ENCODE assay signal across 24 mouse cellular contexts in genomic region chr7:40752195-40752594, GRCm38 (mm10).
DNase-seq lines count a peak whose midpoint lies in the region; ATAC-seq lines count a peak whose summit lies in the region.
"Had no signal": no experiment of that assay in that cellular context is flagged by ENCODE, and none has a peak within 500 bp of the region (broad histone marks: within the 10 kb centered on the region; RNA-seq: fewer than 3 reads in every experiment).

No protein-coding gene starts in this region.

- H3K9ac ChIP-seq in forebrain, embryonic 11.5 days (ENCODE audit: low read length), result no peak overlapping the region
- no peak overlapping the region for H3K9ac ChIP-seq in midbrain, embryonic 15.5 days
- no peak overlapping the region for H3K9ac ChIP-seq in forebrain, embryonic 14.5 days (ENCODE audit: low read length)
- H3K9ac ChIP-seq in hindbrain, embryonic 16.5 days (ENCODE audit: low read depth, low read length), result no peak overlapping the region
- H3K9ac ChIP-seq: embryonic facial prominence, embryonic 12.5 days; heart, embryonic 13.5 days; intestine, embryonic 15.5 days; liver, embryonic 12.5 days; liver, postnatal 0 days had no signal

- H3K4me2 ChIP-seq in forebrain, embryonic 11.5 days (ENCODE audit: low read depth, low read length, severe bottlenecking), result no peak overlapping the region
- no peak overlapping the region for H3K4me2 ChIP-seq in midbrain, embryonic 15.5 days
- no peak overlapping the region for H3K4me2 ChIP-seq in forebrain, embryonic 14.5 days (ENCODE audit: low read length)
- H3K4me2 ChIP-seq in hindbrain, embryonic 16.5 days (ENCODE audit: low read length), result no peak overlapping the region
- H3K4me2 ChIP-seq: embryonic facial prominence, embryonic 12.5 days; heart, embryonic 13.5 days; intestine, embryonic 15.5 days; liver, embryonic 12.5 days had no signal

- no peaks in the 10 kb centered on the region for H3K36me3 ChIP-seq in forebrain, embryonic 11.5 days (ENCODE audit: control insufficient read depth, insufficient read depth, low read length)
- no peaks in the 10 kb centered on the region for H3K36me3 ChIP-seq in forebrain, embryonic 10.5 days (replicated peaks)
- no peaks in the 10 kb centered on the region for H3K36me3 ChIP-seq in midbrain, embryonic 15.5 days (replicated peaks)
- no peaks in the 10 kb centered on the region for H3K36me3 ChIP-seq in midbrain, embryonic 10.5 days
- no peaks in the 10 kb centered on the region for H3K36me3 ChIP-seq in forebrain, embryonic 14.5 days (ENCODE audit: control insufficient read depth, insufficient read depth, low read length)
- H3K36me3 ChIP-seq in hindbrain, embryonic 16.5 days (ENCODE audit: control insufficient read depth, insufficient read depth, low read length), result no peaks in the 10 kb centered on the region
- H3K36me3 ChIP-seq: embryonic facial prominence, embryonic 12.5 days; heart, embryonic 13.5 days; intestine, embryonic 15.5 days; liver, embryonic 12.5 days had no signal

- no peaks in the 10 kb centered on the region for H3K9me3 ChIP-seq in forebrain, embryonic 11.5 days (ENCODE audit: control insufficient read depth, low read length)
- H3K9me3 ChIP-seq in forebrain, embryonic 10.5 days, result no peaks in the 10 kb centered on the region
- H3K9me3 ChIP-seq in midbrain, embryonic 15.5 days, result no peaks in the 10 kb centered on the region
- no peaks in the 10 kb centered on the region for H3K9me3 ChIP-seq in midbrain, embryonic 10.5 days (replicated peaks)
- H3K9me3 ChIP-seq in forebrain, embryonic 14.5 days (replicated peaks; ENCODE audit: control insufficient read depth, low read length), result no peaks in the 10 kb centered on the region
- H3K9me3 ChIP-seq in hindbrain, embryonic 16.5 days (ENCODE audit: control insufficient read depth, low read length), result no peaks in the 10 kb centered on the region
- H3K9me3 ChIP-seq: embryonic facial prominence, embryonic 12.5 days; heart, embryonic 13.5 days; intestine, embryonic 15.5 days; liver, embryonic 12.5 days had no signal

- ATAC-seq in forebrain, embryonic 11.5 days (replicated peaks; ENCODE audit: low FRiP score), result peak; percentile 56; the same call in 1 of the 2 replicates
- peak; percentile 76 for ATAC-seq in midbrain, embryonic 15.5 days (replicated peaks)
- ATAC-seq in forebrain, embryonic 14.5 days, result peak; percentile 59
- ATAC-seq in hindbrain, embryonic 16.5 days, result peak; percentile 63
- ATAC-seq: intestine, embryonic 15.5 days; liver, embryonic 12.5 days; liver, postnatal 0 days had no signal

- no peak overlapping the region for H3K27ac ChIP-seq in forebrain, embryonic 11.5 days (ENCODE audit: low read depth, low read length)
- no peak overlapping the region for H3K27ac ChIP-seq in forebrain, embryonic 10.5 days
- 0 out of 2 replicates have a peak overlapping the region, but pooled peaks have one; percentile 18 for H3K27ac ChIP-seq in midbrain, embryonic 15.5 days
- H3K27ac ChIP-seq in midbrain, embryonic 10.5 days (replicated peaks), result no peak overlapping the region
- peak overlapping the region; percentile 69; the same call in 1 of the 2 replicates for H3K27ac ChIP-seq in forebrain, embryonic 14.5 days (ENCODE audit: low read depth, low read length)
- no peak overlapping the region for H3K27ac ChIP-seq in hindbrain, embryonic 16.5 days (ENCODE audit: low read depth, low read length)
- H3K27ac ChIP-seq: embryonic facial prominence, embryonic 12.5 days; heart, embryonic 13.5 days; intestine, embryonic 15.5 days; layer of hippocampus, adult 2 months; liver, embryonic 12.5 days had no signal

- DNase-seq in forebrain, embryonic 11.5 days (ENCODE audit: low spot score), result no peak
- no peak for DNase-seq in forebrain, embryonic 10.5 days (ENCODE audit: extremely low spot score, low spot score)
- DNase-seq in midbrain, embryonic 10.5 days (ENCODE audit: low spot score), result no peak
- DNase-seq in forebrain, embryonic 14.5 days (ENCODE audit: low spot score), result no peak
- no peak for DNase-seq in gastrocnemius, postnatal 10 days
- DNase-seq in Muller cell, postnatal 12 days (ENCODE audit: inconsistent ontology term), result no peak
- DNase-seq: adrenal gland, adult 8-10 months; cerebellum, adult 9-10 months; embryo, embryonic 11 days; heart, postnatal 10 days; liver, postnatal 0 days; lung, postnatal 4 days; right cerebral cortex, postnatal 4 days; thymus, adult 2 months; thymus, postnatal 36 days had no signal

- no peak overlapping the region for H3K4me3 ChIP-seq in forebrain, embryonic 11.5 days (ENCODE audit: low read depth, low read length)
- H3K4me3 ChIP-seq in forebrain, embryonic 10.5 days, result no peak overlapping the region
- H3K4me3 ChIP-seq in midbrain, embryonic 15.5 days, result no peak overlapping the region
- H3K4me3 ChIP-seq in midbrain, embryonic 10.5 days, result no peak overlapping the region
- H3K4me3 ChIP-seq in forebrain, embryonic 14.5 days (ENCODE audit: low read depth, low read length), result no peak overlapping the region
- H3K4me3 ChIP-seq in hindbrain, embryonic 16.5 days (ENCODE audit: low read length), result no peak overlapping the region
- H3K4me3 ChIP-seq: embryonic facial prominence, embryonic 12.5 days; heart, embryonic 13.5 days; intestine, embryonic 15.5 days; layer of hippocampus, adult 2 months; liver, embryonic 12.5 days; megakaryocyte, embryonic 14.5 days had no signal

- no peaks in the 10 kb centered on the region for H3K4me1 ChIP-seq in forebrain, embryonic 11.5 days (replicated peaks; ENCODE audit: control insufficient read depth, insufficient read depth, low read length)
- no peaks in the 10 kb centered on the region; the same call in 1 of the 2 replicates for H3K4me1 ChIP-seq in forebrain, embryonic 10.5 days
- H3K4me1 ChIP-seq in midbrain, embryonic 15.5 days, result no peaks in the 10 kb centered on the region; the same call in 1 of the 2 replicates
- H3K4me1 ChIP-seq in midbrain, embryonic 10.5 days, result no peaks in the 10 kb centered on the region
- H3K4me1 ChIP-seq in forebrain, embryonic 14.5 days (ENCODE audit: control insufficient read depth, insufficient read depth, low read length), result peaks cover 12% of the 10 kb centered on the region
- peaks cover 4% of the 10 kb centered on the region for H3K4me1 ChIP-seq in hindbrain, embryonic 16.5 days (ENCODE audit: control insufficient read depth, insufficient read depth, low read depth, low read length)
- H3K4me1 ChIP-seq: embryonic facial prominence, embryonic 12.5 days; heart, embryonic 13.5 days; intestine, embryonic 15.5 days; liver, embryonic 12.5 days; megakaryocyte, embryonic 14.5 days had no signal

- H3K27me3 ChIP-seq in forebrain, embryonic 11.5 days (ENCODE audit: control insufficient read depth, insufficient read depth, low read length), result no peaks in the 10 kb centered on the region
- H3K27me3 ChIP-seq in forebrain, embryonic 10.5 days (ENCODE audit: poor library complexity, severe bottlenecking), result no peaks in the 10 kb centered on the region
- no peaks in the 10 kb centered on the region for H3K27me3 ChIP-seq in midbrain, embryonic 15.5 days (replicated peaks)
- H3K27me3 ChIP-seq in midbrain, embryonic 10.5 days (ENCODE audit: low read depth, poor library complexity, severe bottlenecking), result no peaks in the 10 kb centered on the region
- H3K27me3 ChIP-seq in forebrain, embryonic 14.5 days (replicated peaks; ENCODE audit: control insufficient read depth, insufficient read depth, low read length), result no peaks in the 10 kb centered on the region
- H3K27me3 ChIP-seq in hindbrain, embryonic 16.5 days (replicated peaks; ENCODE audit: control insufficient read depth, insufficient read depth, low read length), result no peaks in the 10 kb centered on the region
- H3K27me3 ChIP-seq: CH12.LX; embryonic facial prominence, embryonic 12.5 days; heart, embryonic 13.5 days; intestine, embryonic 15.5 days; liver, embryonic 12.5 days; megakaryocyte, embryonic 14.5 days had no signal

- WGBS in forebrain, embryonic 11.5 days, result 65% methylated on average over 3 of the region's 3 CpGs
- 69% methylated on average over 3 of the region's 3 CpGs for whole genome bisulfite sequencing in forebrain, embryonic 10.5 days
- 58% methylated on average over 3 of the region's 3 CpGs for WGBS in midbrain, embryonic 15.5 days
- 75% methylated on average over 3 of the region's 3 CpGs for WGBS in midbrain, embryonic 10.5 days
- WGBS in forebrain, embryonic 14.5 days, result 25% methylated on average over 3 of the region's 3 CpGs
- WGBS in hindbrain, embryonic 16.5 days, result 43% methylated on average over 3 of the region's 3 CpGs

Comparison
In these comparisons a context has a peak if more than half of its experiments do, and no peak if none do; other contexts are left out.
1. H3K27ac ChIP-seq: peak in midbrain, embryonic 15.5 days (single experiment) and forebrain, embryonic 14.5 days (single experiment); none in forebrain, embryonic 11.5 days (single experiment), forebrain, embryonic 10.5 days (single experiment), midbrain, embryonic 10.5 days (single experiment) and hindbrain, embryonic 16.5 days (single experiment).
2. Peak in every context shown above with its lines, with median percentiles within 50 percentile points of each other: ATAC-seq.